ENCODE assay signal across 18 mouse cellular contexts in genomic region chr17:49855785-49856184, GRCm38 (mm10).
DNase-seq lines count a peak whose midpoint lies in the region; ATAC-seq and TF ChIP-seq lines count a peak whose summit lies in the region.
"Had no signal": no experiment of that assay in that cellular context is flagged by ENCODE, and none has a peak within 500 bp of the region (broad histone marks: within the 10 kb centered on the region; RNA-seq: fewer than 3 reads in every experiment).

No protein-coding gene starts in this region.

- ATAC-seq in intestine, embryonic 15.5 days = 0 out of 2 replicates have a peak, but pooled peaks have one; percentile 23
- ATAC-seq in intestine, postnatal 0 days = no peak
- ATAC-seq in midbrain, embryonic 16.5 days = peak; percentile 51
- no peak for ATAC-seq in midbrain, embryonic 14.5 days (ENCODE audit: low FRiP score, low TSS enrichment)
- ATAC-seq in hindbrain, embryonic 12.5 days (ENCODE audit: low FRiP score) = peak; percentile 67
- ATAC-seq in neural tube, embryonic 13.5 days (ENCODE audit: low read depth) = peak; percentile 76
- ATAC-seq: activated CD4-positive, CD25-positive, alpha-beta regulatory T cell, adult 4 months; CD4-positive, CD25-positive, alpha-beta regulatory T cell, adult 4 months had no signal

- H3K4me1 ChIP-seq in intestine, embryonic 15.5 days (replicated peaks) = no peaks in the 10 kb centered on the region
- no peaks in the 10 kb centered on the region for H3K4me1 ChIP-seq in intestine, postnatal 0 days (replicated peaks; ENCODE audit: control insufficient read depth, insufficient read depth, low read length)
- H3K4me1 ChIP-seq in midbrain, embryonic 16.5 days (ENCODE audit: control insufficient read depth, insufficient read depth, low read length) = no peaks in the 10 kb centered on the region
- no peaks in the 10 kb centered on the region for H3K4me1 ChIP-seq in midbrain, embryonic 14.5 days (ENCODE audit: control insufficient read depth, insufficient read depth, low read length)
- H3K4me1 ChIP-seq in hindbrain, embryonic 12.5 days = peaks cover 12% of the 10 kb centered on the region
- H3K4me1 ChIP-seq in neural tube, embryonic 13.5 days (replicated peaks) = peaks cover 14% of the 10 kb centered on the region

- DNase-seq in midbrain, embryonic 14.5 days = no peak
- DNase-seq in cerebellum, adult 8-10 months = no peak
- DNase-seq in right cerebral cortex, adult 18-20 months = no peak
- DNase-seq: cerebellum, adult 18-20 months; gastrocnemius, postnatal 14 days; heart, postnatal 4 days; layer of hippocampus, postnatal 36 days; left cerebral cortex, postnatal 4 days; thymus, postnatal 25 days had no signal

- H3K4me2 ChIP-seq in intestine, embryonic 15.5 days (replicated peaks) = no peak overlapping the region
- no peak overlapping the region for H3K4me2 ChIP-seq in intestine, postnatal 0 days (replicated peaks; ENCODE audit: low read depth)
- H3K4me2 ChIP-seq in midbrain, embryonic 16.5 days (ENCODE audit: low read length) = no peak overlapping the region
- no peak overlapping the region for H3K4me2 ChIP-seq in midbrain, embryonic 14.5 days (ENCODE audit: low read length)
- H3K4me2 ChIP-seq in hindbrain, embryonic 12.5 days (replicated peaks) = no peak overlapping the region
- no peak overlapping the region for H3K4me2 ChIP-seq in neural tube, embryonic 13.5 days
- H3K4me2 ChIP-seq: heart, embryonic 11.5 days had no signal

- no peaks in the 10 kb centered on the region for H3K36me3 ChIP-seq in intestine, embryonic 15.5 days
- H3K36me3 ChIP-seq in intestine, postnatal 0 days (ENCODE audit: control insufficient read depth, insufficient read depth) = no peaks in the 10 kb centered on the region
- no peaks in the 10 kb centered on the region for H3K36me3 ChIP-seq in midbrain, embryonic 16.5 days (ENCODE audit: control insufficient read depth, insufficient read depth, low read length)
- no peaks in the 10 kb centered on the region for H3K36me3 ChIP-seq in midbrain, embryonic 14.5 days (ENCODE audit: control insufficient read depth, insufficient read depth, low read length)
- H3K36me3 ChIP-seq in hindbrain, embryonic 12.5 days = no peaks in the 10 kb centered on the region
- no peaks in the 10 kb centered on the region for H3K36me3 ChIP-seq in neural tube, embryonic 13.5 days

- H3K4me3 ChIP-seq in intestine, embryonic 15.5 days (replicated peaks) = no peak overlapping the region
- no peak overlapping the region for H3K4me3 ChIP-seq in intestine, postnatal 0 days (ENCODE audit: low read depth, low read length)
- H3K4me3 ChIP-seq in midbrain, embryonic 16.5 days (ENCODE audit: low read depth, low read length) = no peak overlapping the region
- H3K4me3 ChIP-seq in midbrain, embryonic 14.5 days (replicated peaks; ENCODE audit: low read depth, low read length) = no peak overlapping the region
- no peak overlapping the region for H3K4me3 ChIP-seq in hindbrain, embryonic 12.5 days
- no peak overlapping the region for H3K4me3 ChIP-seq in neural tube, embryonic 13.5 days
- H3K4me3 ChIP-seq: myocyte had no signal

- no peaks in the 10 kb centered on the region for H3K9me3 ChIP-seq in intestine, embryonic 15.5 days
- no peaks in the 10 kb centered on the region for H3K9me3 ChIP-seq in intestine, postnatal 0 days (ENCODE audit: control insufficient read depth)
- no peaks in the 10 kb centered on the region for H3K9me3 ChIP-seq in midbrain, embryonic 16.5 days (replicated peaks; ENCODE audit: control insufficient read depth, low read length, poor library complexity, severe bottlenecking)
- no peaks in the 10 kb centered on the region for H3K9me3 ChIP-seq in midbrain, embryonic 14.5 days (ENCODE audit: control insufficient read depth, low read length)
- H3K9me3 ChIP-seq in hindbrain, embryonic 12.5 days (replicated peaks) = no peaks in the 10 kb centered on the region
- H3K9me3 ChIP-seq in neural tube, embryonic 13.5 days = no peaks in the 10 kb centered on the region

- H3K27ac ChIP-seq in intestine, embryonic 15.5 days = no peak overlapping the region
- no peak overlapping the region for H3K27ac ChIP-seq in intestine, postnatal 0 days (ENCODE audit: low read depth, low read length)
- no peak overlapping the region for H3K27ac ChIP-seq in midbrain, embryonic 16.5 days (ENCODE audit: low read length)
- H3K27ac ChIP-seq in midbrain, embryonic 14.5 days (replicated peaks; ENCODE audit: low read depth, low read length) = no peak overlapping the region
- peak overlapping the region; percentile 61 for H3K27ac ChIP-seq in hindbrain, embryonic 12.5 days
- H3K27ac ChIP-seq in neural tube, embryonic 13.5 days (replicated peaks) = peak overlapping the region; percentile 59

- H3K9ac ChIP-seq in intestine, embryonic 15.5 days = no peak overlapping the region
- no peak overlapping the region for H3K9ac ChIP-seq in intestine, postnatal 0 days (ENCODE audit: low read depth, low read length)
- H3K9ac ChIP-seq in midbrain, embryonic 16.5 days (ENCODE audit: low read depth, low read length) = 0 out of 2 replicates have a peak overlapping the region, but pooled peaks have one; percentile 20
- no peak overlapping the region for H3K9ac ChIP-seq in midbrain, embryonic 14.5 days (replicated peaks; ENCODE audit: low read length)
- no peak overlapping the region for H3K9ac ChIP-seq in hindbrain, embryonic 12.5 days
- no peak overlapping the region for H3K9ac ChIP-seq in neural tube, embryonic 13.5 days

- H3K27me3 ChIP-seq in intestine, embryonic 15.5 days (replicated peaks) = no peaks in the 10 kb centered on the region
- H3K27me3 ChIP-seq in intestine, postnatal 0 days (replicated peaks; ENCODE audit: control insufficient read depth, insufficient read depth, low read length) = no peaks in the 10 kb centered on the region
- no peaks in the 10 kb centered on the region for H3K27me3 ChIP-seq in midbrain, embryonic 16.5 days (ENCODE audit: control insufficient read depth, insufficient read depth, low read depth, low read length)
- H3K27me3 ChIP-seq in midbrain, embryonic 14.5 days (ENCODE audit: control insufficient read depth, insufficient read depth, low read length) = no peaks in the 10 kb centered on the region
- no peaks in the 10 kb centered on the region for H3K27me3 ChIP-seq in hindbrain, embryonic 12.5 days
- H3K27me3 ChIP-seq in neural tube, embryonic 13.5 days = no peaks in the 10 kb centered on the region

- TF ChIP-seq CTCF in intestine, postnatal 0 days (IDR thresholded peaks at IDR 0.05; ENCODE audit: low read depth) = no peak

- 22% methylated on average over 4 of the region's 4 CpGs for WGBS in intestine, embryonic 15.5 days
- WGBS in intestine, postnatal 0 days = 28% methylated on average over 4 of the region's 4 CpGs
- WGBS in midbrain, embryonic 16.5 days = 19% methylated on average over 4 of the region's 4 CpGs
- WGBS in midbrain, embryonic 14.5 days = 28% methylated on average over 4 of the region's 4 CpGs
- WGBS in hindbrain, embryonic 12.5 days = 27% methylated on average over 4 of the region's 4 CpGs
- 52% methylated on average over 4 of the region's 4 CpGs for WGBS in neural tube, embryonic 13.5 days

Comparison
In these comparisons a context has a peak if more than half of its experiments do, and no peak if none do; other contexts are left out.
1. ATAC-seq: peak in intestine, embryonic 15.5 days (single experiment), midbrain, embryonic 16.5 days (single experiment), hindbrain, embryonic 12.5 days (single experiment) and neural tube, embryonic 13.5 days (single experiment); none in intestine, postnatal 0 days (single experiment) and midbrain, embryonic 14.5 days (single experiment).
2. H3K27ac ChIP-seq: peak in hindbrain, embryonic 12.5 days (single experiment) and neural tube, embryonic 13.5 days (single experiment); none in intestine, embryonic 15.5 days (single experiment), intestine, postnatal 0 days (single experiment), midbrain, embryonic 16.5 days (single experiment) and midbrain, embryonic 14.5 days (single experiment).